Mouse (Mus musculus) frontal cortex, adult 2 months (tissue): ENCODE data around the gene Btg2. TPM values are rescaled to one million over a fixed set of nuclear protein-coding genes. Genes with fewer than 3 reads are reported as not detected.

ENCODE experiments used
- DNase-seq, 2 experiments: peaks; one replicate each; pipeline ENCODE4 v3.0.0; 2022; ENCODE audit warnings: low spot score in 1 of 2; ENCODE audit errors: extremely low spot score in 1 of 2
- polyA plus RNA-seq: library from polyadenylated mRNA; depleted of rRNA; stranded (reverse); fragments of >200 nt; gene quantifications from 2 replicates; pipeline ENCODE4 v1.2.3, GENCODE M21; 2012; rRNA removed

Btg2 gene
- polyA plus RNA-seq, 1 experiment = 18.8 TPM

GRCm38 (mm10) chr1:134026741-134027140 is 52.2 kb downstream of the Btg2 start:
- no peak for DNase-seq

GRCm38 (mm10) chr1:134025975-134026374 is 52.9 kb downstream of the Btg2 start:
- no peak for DNase-seq

Other genes with a start within 250 kb of the Btg2 start
- gene Optc, start 171.1 kb downstream of the Btg2 start, polyA plus RNA-seq = 0.99 and 1.7 TPM in 2 replicates
- gene Prelp, start 157.7 kb downstream of the Btg2 start, polyA plus RNA-seq = 9.0 and 10.3 TPM in 2 replicates
- 9.1 and 16.2 TPM in 2 replicates for gene Fmod, start 41.9 kb downstream of the Btg2 start, polyA plus RNA-seq
- gene Chit1, start 32.1 kb upstream of the Btg2 start, polyA plus RNA-seq = 0.22 and 0.23 TPM in 2 replicates
- gene Chil1, start 103.1 kb upstream of the Btg2 start, polyA plus RNA-seq = 23.1 and 23.6 TPM in 2 replicates
- gene Mybph, start 114.3 kb upstream of the Btg2 start, polyA plus RNA-seq = 0.50 and 1.0 TPM in 2 replicates
- gene Adora1, start 156.3 kb upstream of the Btg2 start, polyA plus RNA-seq = 87.1 and 88.6 TPM in 2 replicates
- gene Myog, start 210.9 kb upstream of the Btg2 start, polyA plus RNA-seq = 0.14 and 0.15 TPM in 2 replicates